Mouse (Mus musculus) ES-Bruce4 (cell line): ENCODE data around the gene Iqgap3. TPM values are rescaled to one million over a fixed set of nuclear protein-coding genes. Genes with fewer than 3 reads are reported as not detected.

ENCODE experiments used
- H3K27ac ChIP-seq: 2 replicates; pipeline ENCODE4 v1.5.1; 2012; ENCODE audit warnings: low read length, inconsistent platforms; ENCODE audit not compliant: insufficient read depth
- H3K27me3 ChIP-seq: 2 replicates; pipeline ENCODE4 v1.6.1; 2012; ENCODE audit warnings: mild to moderate bottlenecking, low read length, inconsistent platforms; ENCODE audit not compliant: control insufficient read depth, poor library complexity, insufficient read depth, severe bottlenecking
- H3K36me3 ChIP-seq: 2 replicates; pipeline ENCODE4 v1.6.1; 2012; ENCODE audit warnings: inconsistent platforms, mild to moderate bottlenecking, low read length, moderate library complexity; ENCODE audit not compliant: control insufficient read depth, poor library complexity, insufficient read depth, severe bottlenecking
- H3K4me1 ChIP-seq: one replicate; pipeline ENCODE4 v1.8.1; 2011; ENCODE audit warnings: low read length; ENCODE audit not compliant: control insufficient read depth, insufficient read depth
- H3K4me3 ChIP-seq: 2 replicates; pipeline ENCODE4 v1.5.1; 2011; ENCODE audit warnings: low read depth, mild to moderate bottlenecking, low read length
- H3K9ac ChIP-seq: 2 replicates; pipeline ENCODE4 v1.6.1; 2012; ENCODE audit warnings: low read depth, mild to moderate bottlenecking, inconsistent platforms; ENCODE audit not compliant: poor library complexity, severe bottlenecking
- H3K9me3 ChIP-seq: replicated peaks from 2 replicates; pipeline ENCODE4 v1.6.1; 2012; ENCODE audit warnings: mild to moderate bottlenecking, low read length, inconsistent platforms; ENCODE audit not compliant: control insufficient read depth, poor library complexity, insufficient read depth, severe bottlenecking
- CTCF ChIP-seq: IDR thresholded peaks from one replicate; pipeline ENCODE4 v1.8.1; 2011; ENCODE audit warnings: low read depth, low read length
- EP300 ChIP-seq: IDR thresholded peaks from 2 replicates; pipeline ENCODE4 v1.6.1; 2011; ENCODE audit warnings: low read depth, low read length; ENCODE audit not compliant: insufficient read depth
- POLR2A ChIP-seq: IDR thresholded peaks from one replicate; pipeline ENCODE4 v1.8.1; 2011; ENCODE audit warnings: low read length; ENCODE audit not compliant: insufficient read depth
- polyA plus RNA-seq: library from polyadenylated mRNA; stranded (reverse); fragments of >200 nt; gene quantifications from 2 replicates; pipeline ENCODE4 v1.2.4, GENCODE M21; 2011; ENCODE audit warnings: low read depth; ENCODE audit not compliant: missing spikeins, insufficient read depth, insufficient read length

The Iqgap3 gene
- polyA plus RNA-seq, 1 experiment = 30.9 TPM

- H3K9ac ChIP-seq = no peak overlapping the region
- no peaks in the 10 kb centered on the region for H3K27me3 ChIP-seq
- H3K36me3 ChIP-seq = peaks cover 18% of the 10 kb centered on the region
Measured at GRCm38 (mm10) chr3:88085459-88085858, 3.7 kb downstream of the Iqgap3 start.

GRCm38 (mm10) chr3:88087688-88088087 is 5.9 kb downstream of the Iqgap3 start:
- Histone ChIP-seq H3K27ac (no peak overlapping the region), H3K4me3 (no peak overlapping the region), H3K9ac (no peak overlapping the region), H3K36me3 (peaks cover 29% of the 10 kb centered on the region), H3K4me1 (no peaks in the 10 kb centered on the region), H3K9me3 (no peaks in the 10 kb centered on the region), H3K27me3 (no peaks in the 10 kb centered on the region)
- TF ChIP-seq CTCF = peak; percentile 74
- no peak for TF ChIP-seq EP300

More at GRCm38 (mm10) chr3:88085459-88085858, 3.7 kb downstream of the Iqgap3 start:
- no peak overlapping the region for H3K27ac ChIP-seq
- no peak for TF ChIP-seq EP300
- TF ChIP-seq POLR2A = no peak
- no peak for TF ChIP-seq CTCF
- H3K4me1 ChIP-seq = no peaks in the 10 kb centered on the region
- H3K9me3 ChIP-seq = no peaks in the 10 kb centered on the region
- no peak overlapping the region for H3K4me3 ChIP-seq

- Histone ChIP-seq H3K27me3 (no peaks in the 10 kb centered on the region), H3K9ac (no peak overlapping the region), H3K4me1 (no peaks in the 10 kb centered on the region), H3K4me3 (no peak overlapping the region), H3K36me3 (peaks cover 32% of the 10 kb centered on the region), H3K27ac (no peak overlapping the region), H3K9me3 (no peaks in the 10 kb centered on the region)
- TF ChIP-seq EP300 (no peak), POLR2A (no peak), CTCF (no peak)
Measured at GRCm38 (mm10) chr3:88090106-88090505, 8.3 kb downstream of the Iqgap3 start.

GRCm38 (mm10) chr3:88090616-88091015 is 8.8 kb downstream of the Iqgap3 start:
- Histone ChIP-seq H3K4me3 (no peak overlapping the region), H3K9ac (no peak overlapping the region), H3K36me3 (peaks cover 32% of the 10 kb centered on the region), H3K4me1 (no peaks in the 10 kb centered on the region), H3K27me3 (no peaks in the 10 kb centered on the region), H3K27ac (no peak overlapping the region), H3K9me3 (no peaks in the 10 kb centered on the region)
- TF ChIP-seq EP300 = no peak
- TF ChIP-seq CTCF = no peak
- TF ChIP-seq POLR2A = no peak

- H3K27me3 ChIP-seq = no peaks in the 10 kb centered on the region
- peaks cover 37% of the 10 kb centered on the region for H3K36me3 ChIP-seq
- TF ChIP-seq POLR2A = no peak
- TF ChIP-seq EP300 = no peak
- TF ChIP-seq CTCF = no peak
- no peak overlapping the region for H3K27ac ChIP-seq
- no peaks in the 10 kb centered on the region for H3K4me1 ChIP-seq
- no peak overlapping the region for H3K4me3 ChIP-seq
- no peak overlapping the region for H3K9ac ChIP-seq
- H3K9me3 ChIP-seq = no peaks in the 10 kb centered on the region
Measured at GRCm38 (mm10) chr3:88094126-88094525, 12.4 kb downstream of the Iqgap3 start.

- H3K9ac ChIP-seq = no peak overlapping the region
- H3K27me3 ChIP-seq = no peaks in the 10 kb centered on the region
- no peaks in the 10 kb centered on the region for H3K4me1 ChIP-seq
- no peak overlapping the region for H3K27ac ChIP-seq
- no peak overlapping the region for H3K4me3 ChIP-seq
- H3K36me3 ChIP-seq = peaks cover 29% of the 10 kb centered on the region
- H3K9me3 ChIP-seq = no peaks in the 10 kb centered on the region
- TF ChIP-seq POLR2A (no peak), EP300 (no peak), CTCF (no peak)
Measured at GRCm38 (mm10) chr3:88097666-88098065, 15.9 kb downstream of the Iqgap3 start.
